Mouse (Mus musculus): ENCODE measurements around the gene Ccdc57. TPM values are rescaled to one million over a fixed set of nuclear protein-coding genes. Genes with fewer than 3 reads are reported as not detected.
A peak's percentile ranks its signal among the peaks of the same experiment; 100 is the strongest.

Gene Ccdc57
- total and polyA plus RNA-seq, 3 experiments: 2.5 to 4.2 (median 2.8) TPM

- no peak for DNase-seq (ENCODE audit: low spot score)
- no peak overlapping the region for H3K4me3 ChIP-seq (ENCODE audit: low read depth, low read length)
- TF ChIP-seq CTCF (IDR thresholded peaks at IDR 0.05; ENCODE audit: low read depth, low read length) (no peak), GATA1 (IDR thresholded peaks at IDR 0.05; ENCODE audit: borderline replicate concordance, low read length) (no peak), TAL1 (conservative IDR thresholded peaks at IDR 0.05; ENCODE audit: low read depth, low read length) (no peak), POLR2AphosphoS5 (IDR thresholded peaks at IDR 0.05; ENCODE audit: insufficient replicate concordance, low read depth, low read length) (no peak), GATA2 (IDR thresholded peaks at IDR 0.05; ENCODE audit: borderline replicate concordance, low read depth, low read length) (no peak)
- peaks cover 12% of the 10 kb centered on the region for H3K36me3 ChIP-seq (replicated peaks)
- no peak for ATAC-seq (ENCODE audit: extremely low read depth, insufficient number of reproducible peaks, low FRiP score, poor library complexity, severe bottlenecking)
- no peaks in the 10 kb centered on the region for H3K9me3 ChIP-seq (replicated peaks)
- peaks cover 21% of the 10 kb centered on the region for H3K4me1 ChIP-seq (ENCODE audit: insufficient read depth, low read depth, low read length)
- H3K27me3 ChIP-seq (ENCODE audit: insufficient read depth, low read length): peaks cover 32% of the 10 kb centered on the region
Observed at GRCm38 (mm10) chr11:120828416-120828815, 104.3 kb downstream of the Ccdc57 start.

- no peak for DNase-seq (ENCODE audit: low spot score)
- Histone ChIP-seq H3K9me3 (replicated peaks) (no peaks in the 10 kb centered on the region), H3K27me3 (ENCODE audit: insufficient read depth, low read length) (peaks cover 32% of the 10 kb centered on the region), H3K36me3 (replicated peaks) (peaks cover 32% of the 10 kb centered on the region), H3K4me1 (ENCODE audit: insufficient read depth, low read depth, low read length) (peaks cover 43% of the 10 kb centered on the region), H3K4me3 (ENCODE audit: low read depth, low read length) (no peak overlapping the region)
- no peak for ATAC-seq (ENCODE audit: extremely low read depth, insufficient number of reproducible peaks, low FRiP score, poor library complexity, severe bottlenecking)
- TF ChIP-seq POLR2AphosphoS5 (IDR thresholded peaks at IDR 0.05; ENCODE audit: insufficient replicate concordance, low read depth, low read length) (no peak), TAL1 (conservative IDR thresholded peaks at IDR 0.05; ENCODE audit: low read depth, low read length) (no peak), GATA1 (IDR thresholded peaks at IDR 0.05; ENCODE audit: borderline replicate concordance, low read length) (no peak), CTCF (IDR thresholded peaks at IDR 0.05; ENCODE audit: low read depth, low read length) (no peak), GATA2 (IDR thresholded peaks at IDR 0.05; ENCODE audit: borderline replicate concordance, low read depth, low read length) (no peak)
Observed at GRCm38 (mm10) chr11:120826016-120826953, 106.4 kb downstream of the Ccdc57 start.

GRCm38 (mm10) chr11:120825289-120825863 is 107.3 kb downstream of the Ccdc57 start:
- H3K4me1 ChIP-seq (ENCODE audit: insufficient read depth, low read depth, low read length): peaks cover 52% of the 10 kb centered on the region
- peak overlapping the region; percentile 85; the same call in 1 of the 2 replicates for H3K4me3 ChIP-seq (ENCODE audit: low read depth, low read length)
- DNase-seq (ENCODE audit: low spot score): no peak

GRCm38 (mm10) chr11:120824787-120825288 is 107.8 kb downstream of the Ccdc57 start:
- DNase-seq (ENCODE audit: low spot score): no peak
- no peak for ATAC-seq (ENCODE audit: extremely low read depth, insufficient number of reproducible peaks, low FRiP score, poor library complexity, severe bottlenecking)
- Histone ChIP-seq H3K4me3 (ENCODE audit: low read depth, low read length) (peak overlapping the region; percentile 85), H3K4me1 (ENCODE audit: insufficient read depth, low read depth, low read length) (peaks cover 57% of the 10 kb centered on the region), H3K9me3 (replicated peaks) (no peaks in the 10 kb centered on the region), H3K27me3 (ENCODE audit: insufficient read depth, low read length) (peaks cover 21% of the 10 kb centered on the region), H3K36me3 (replicated peaks) (peaks cover 44% of the 10 kb centered on the region)
- no peak for TF ChIP-seq GATA1 (IDR thresholded peaks at IDR 0.05; ENCODE audit: borderline replicate concordance, low read length)

More at GRCm38 (mm10) chr11:120825289-120825863, 107.3 kb downstream of the Ccdc57 start:
- TF ChIP-seq GATA2 (IDR thresholded peaks at IDR 0.05; ENCODE audit: borderline replicate concordance, low read depth, low read length) (no peak), TAL1 (conservative IDR thresholded peaks at IDR 0.05; ENCODE audit: low read depth, low read length) (no peak), CTCF (IDR thresholded peaks at IDR 0.05; ENCODE audit: low read depth, low read length) (no peak), GATA1 (IDR thresholded peaks at IDR 0.05; ENCODE audit: borderline replicate concordance, low read length) (no peak), POLR2AphosphoS5 (IDR thresholded peaks at IDR 0.05; ENCODE audit: insufficient replicate concordance, low read depth, low read length) (no peak)
- H3K9me3 ChIP-seq (replicated peaks): no peaks in the 10 kb centered on the region
- ATAC-seq (ENCODE audit: extremely low read depth, insufficient number of reproducible peaks, low FRiP score, poor library complexity, severe bottlenecking): no peak
- H3K27me3 ChIP-seq (ENCODE audit: insufficient read depth, low read length): peaks cover 26% of the 10 kb centered on the region
- peaks cover 39% of the 10 kb centered on the region for H3K36me3 ChIP-seq (replicated peaks)

DNA sequence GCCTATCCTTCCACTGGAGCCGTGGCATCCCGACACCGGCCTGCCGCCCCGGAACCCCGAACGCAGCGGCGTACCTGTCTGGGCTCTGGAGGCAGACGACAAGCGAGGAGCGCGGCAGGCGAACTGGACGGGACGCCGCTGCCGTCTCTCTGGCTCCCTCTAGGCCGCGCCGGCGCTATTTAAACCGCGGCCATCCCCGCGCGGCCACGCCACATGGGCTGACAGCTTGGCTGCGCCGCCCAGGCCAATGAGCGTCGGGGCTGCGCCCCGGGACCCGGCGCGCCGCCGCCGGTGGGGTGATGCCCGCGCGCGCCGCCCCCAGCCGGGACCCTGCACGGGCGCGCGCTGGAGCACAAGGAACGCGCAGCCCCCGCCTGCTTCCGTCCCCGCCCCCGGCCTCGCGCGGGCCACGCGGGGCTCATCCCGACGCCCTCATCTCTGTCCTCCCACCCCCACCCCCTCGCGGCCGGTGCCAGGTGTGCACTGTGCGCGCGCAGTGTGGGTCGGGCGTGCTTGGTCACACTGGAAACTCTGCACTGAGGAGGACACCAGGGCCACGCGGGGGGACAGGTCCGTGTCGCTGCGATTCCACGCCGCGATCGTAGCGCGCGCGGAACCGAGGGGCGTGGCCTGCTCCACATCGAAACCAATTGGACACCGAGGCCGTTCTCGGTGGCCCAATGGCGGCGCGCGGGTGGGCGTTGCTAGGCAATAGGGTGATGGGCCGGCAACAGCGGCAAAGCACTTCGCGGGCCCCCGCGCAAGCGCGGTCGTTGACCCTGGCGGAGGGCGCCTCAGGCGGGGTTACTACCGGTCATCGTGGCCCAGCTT is 108.5 kb downstream of the Ccdc57 start, which contains the start of gene Fasn:
Fasn (minus strand) TSS at position 592 of the 831 bp plus-strand sequence.
- DNase-seq (ENCODE audit: low spot score) (peak; percentile 100), ATAC-seq (ENCODE audit: extremely low read depth, insufficient number of reproducible peaks, low FRiP score, poor library complexity, severe bottlenecking) (peak; percentile 80)
- Histone ChIP-seq H3K36me3 (replicated peaks) (peaks cover 51% of the 10 kb centered on the region), H3K4me3 (ENCODE audit: low read depth, low read length) (peak within 1 kb of the TSS; percentile 85), H3K4me1 (ENCODE audit: insufficient read depth, low read depth, low read length) (peaks cover 64% of the 10 kb centered on the region), H3K27me3 (ENCODE audit: insufficient read depth, low read length) (peaks cover 15% of the 10 kb centered on the region), H3K9me3 (replicated peaks) (no peaks in the 10 kb centered on the region)
- TF ChIP-seq TAL1 (conservative IDR thresholded peaks at IDR 0.05; ENCODE audit: low read depth, low read length) (no peak), POLR2AphosphoS5 (IDR thresholded peaks at IDR 0.05; ENCODE audit: insufficient replicate concordance, low read depth, low read length) (peak; percentile 47; the same call in 1 of the 2 replicates)
